Mouse (Mus musculus): ENCODE measurements around the gene Actl11. TPM values are rescaled to one million over a fixed set of nuclear protein-coding genes. Genes with fewer than 3 reads are reported as not detected.

Gene Actl11
- not detected in 2 replicates for polyA plus RNA-seq (2015; fragmentation: Nextera tagmentation; extraction: Ambion mirVana)

GRCm38 (mm10) chr9:107928169-107928568 lies at the start of gene Actl11:
Gene Actl11 (plus strand): TSS chr9:107928469.
- H3K9ac ChIP-seq (ENCODE audit: low read depth, low read length) = no peak within 1 kb of the TSS
- TF ChIP-seq CTCF (IDR thresholded peaks at IDR 0.05; ENCODE audit: low read depth) = no peak
- H3K36me3 ChIP-seq (ENCODE audit: control insufficient read depth, insufficient read depth) = peaks cover 5% of the 10 kb centered on the region; the same call in 1 of the 2 replicates
- ATAC-seq = no peak
- H3K4me2 ChIP-seq (replicated peaks; ENCODE audit: low read depth) = no peak within 1 kb of the TSS
- no peaks in the 10 kb centered on the region for H3K9me3 ChIP-seq (ENCODE audit: control insufficient read depth)
- H3K4me1 ChIP-seq (replicated peaks; ENCODE audit: control insufficient read depth, insufficient read depth, low read length) = no peaks in the 10 kb centered on the region
- no peak within 1 kb of the TSS for H3K27ac ChIP-seq (ENCODE audit: low read depth, low read length)
- no peak within 1 kb of the TSS for H3K4me3 ChIP-seq (ENCODE audit: low read depth, low read length)
- 69% methylated on average over 3 of the region's 3 CpGs for WGBS
- no peaks in the 10 kb centered on the region for H3K27me3 ChIP-seq (replicated peaks; ENCODE audit: control insufficient read depth, insufficient read depth, low read length)

GRCm38 (mm10) chr9:107880411-107880810 lies 47.9 kb upstream of the Actl11 start:
- WGBS = 60% methylated on average over 4 of the region's 4 CpGs
- Histone ChIP-seq H3K9ac (ENCODE audit: low read depth, low read length) (no peak overlapping the region), H3K4me3 (ENCODE audit: low read depth, low read length) (no peak overlapping the region), H3K27ac (ENCODE audit: low read depth, low read length) (no peak overlapping the region), H3K4me2 (replicated peaks; ENCODE audit: low read depth) (no peak overlapping the region), H3K27me3 (replicated peaks; ENCODE audit: control insufficient read depth, insufficient read depth, low read length) (no peaks in the 10 kb centered on the region), H3K36me3 (ENCODE audit: control insufficient read depth, insufficient read depth) (no peaks in the 10 kb centered on the region), H3K4me1 (replicated peaks; ENCODE audit: control insufficient read depth, insufficient read depth, low read length) (no peaks in the 10 kb centered on the region), H3K9me3 (ENCODE audit: control insufficient read depth) (no peaks in the 10 kb centered on the region)
- TF ChIP-seq CTCF (IDR thresholded peaks at IDR 0.05; ENCODE audit: low read depth) = no peak
- ATAC-seq = no peak

- no peaks in the 10 kb centered on the region for H3K4me1 ChIP-seq (replicated peaks; ENCODE audit: control insufficient read depth, insufficient read depth, low read length)
- H3K27ac ChIP-seq (ENCODE audit: low read depth, low read length) = peak within 1 kb of the TSS; percentile 87
- no peaks in the 10 kb centered on the region for H3K27me3 ChIP-seq (replicated peaks; ENCODE audit: control insufficient read depth, insufficient read depth, low read length)
- WGBS = under 1% methylated on average over 28 of the region's 28 CpGs
- H3K9ac ChIP-seq (ENCODE audit: low read depth, low read length) = peak within 1 kb of the TSS; percentile 83
- TF ChIP-seq CTCF (IDR thresholded peaks at IDR 0.05; ENCODE audit: low read depth) = no peak
- H3K9me3 ChIP-seq (ENCODE audit: control insufficient read depth) = no peaks in the 10 kb centered on the region
- H3K4me3 ChIP-seq (ENCODE audit: low read depth, low read length) = peak within 1 kb of the TSS; percentile 76
- peak within 1 kb of the TSS; percentile 87 for H3K4me2 ChIP-seq (replicated peaks; ENCODE audit: low read depth)
- no peaks in the 10 kb centered on the region for H3K36me3 ChIP-seq (ENCODE audit: control insufficient read depth, insufficient read depth)
- ATAC-seq = peak; percentile 85
These were observed 40.4 kb upstream of the Actl11 start, which contains the start of gene Mon1a for GRCm38 (mm10) chr9:107887804-107888266. Gene Mon1a (plus strand): TSS chr9:107888151.

GRCm38 (mm10) chr9:107888267-107888850 lies 39.9 kb upstream of the Actl11 start:
- peak; percentile 46 for ATAC-seq
- no peaks in the 10 kb centered on the region for H3K27me3 ChIP-seq (replicated peaks; ENCODE audit: control insufficient read depth, insufficient read depth, low read length)
- peak; percentile 3; the same call in 1 of the 2 replicates for TF ChIP-seq CTCF (IDR thresholded peaks at IDR 0.05; ENCODE audit: low read depth)
- H3K4me2 ChIP-seq (replicated peaks; ENCODE audit: low read depth) = peak overlapping the region; percentile 87
- H3K27ac ChIP-seq (ENCODE audit: low read depth, low read length) = peak overlapping the region; percentile 87
- H3K4me3 ChIP-seq (ENCODE audit: low read depth, low read length) = peak overlapping the region; percentile 76
- no peaks in the 10 kb centered on the region for H3K36me3 ChIP-seq (ENCODE audit: control insufficient read depth, insufficient read depth)
- H3K4me1 ChIP-seq (replicated peaks; ENCODE audit: control insufficient read depth, insufficient read depth, low read length) = no peaks in the 10 kb centered on the region
- under 1% methylated on average over 18 of the region's 18 CpGs for WGBS
- no peaks in the 10 kb centered on the region for H3K9me3 ChIP-seq (ENCODE audit: control insufficient read depth)
- peak overlapping the region; percentile 83 for H3K9ac ChIP-seq (ENCODE audit: low read depth, low read length)

- H3K9ac ChIP-seq (ENCODE audit: low read depth, low read length) = no peak overlapping the region
- H3K27ac ChIP-seq (ENCODE audit: low read depth, low read length) = peak overlapping the region; percentile 87
- H3K9me3 ChIP-seq (ENCODE audit: control insufficient read depth) = no peaks in the 10 kb centered on the region
- WGBS = 33% methylated on average over 6 of the region's 6 CpGs
- no peak for TF ChIP-seq CTCF (IDR thresholded peaks at IDR 0.05; ENCODE audit: low read depth)
- peak; percentile 83 for ATAC-seq
- H3K36me3 ChIP-seq (ENCODE audit: control insufficient read depth, insufficient read depth) = no peaks in the 10 kb centered on the region
- H3K27me3 ChIP-seq (replicated peaks; ENCODE audit: control insufficient read depth, insufficient read depth, low read length) = no peaks in the 10 kb centered on the region
- no peak overlapping the region for H3K4me3 ChIP-seq (ENCODE audit: low read depth, low read length)
- no peaks in the 10 kb centered on the region for H3K4me1 ChIP-seq (replicated peaks; ENCODE audit: control insufficient read depth, insufficient read depth, low read length)
- peak overlapping the region; percentile 87; the same call in 1 of the 2 replicates for H3K4me2 ChIP-seq (replicated peaks; ENCODE audit: low read depth)
These were observed 38.0 kb upstream of the Actl11 start for GRCm38 (mm10) chr9:107890260-107890659.

GRCm38 (mm10) chr9:107891023-107891422 lies 37.2 kb upstream of the Actl11 start:
- Histone ChIP-seq H3K27me3 (replicated peaks; ENCODE audit: control insufficient read depth, insufficient read depth, low read length) (no peaks in the 10 kb centered on the region), H3K9me3 (ENCODE audit: control insufficient read depth) (no peaks in the 10 kb centered on the region), H3K27ac (ENCODE audit: low read depth, low read length) (peak overlapping the region; percentile 87), H3K4me3 (ENCODE audit: low read depth, low read length) (no peak overlapping the region), H3K4me2 (replicated peaks; ENCODE audit: low read depth) (peak overlapping the region; percentile 87; the same call in 1 of the 2 replicates), H3K36me3 (ENCODE audit: control insufficient read depth, insufficient read depth) (peaks cover 6% of the 10 kb centered on the region), H3K9ac (ENCODE audit: low read depth, low read length) (no peak overlapping the region), H3K4me1 (replicated peaks; ENCODE audit: control insufficient read depth, insufficient read depth, low read length) (no peaks in the 10 kb centered on the region)
- whole genome bisulfite sequencing = 95% methylated on average over 1 of the region's 1 CpGs
- TF ChIP-seq CTCF (IDR thresholded peaks at IDR 0.05; ENCODE audit: low read depth) = peak; percentile 67
- no peak for ATAC-seq
